Mouse (Mus musculus) layer of hippocampus, adult 6 months (tissue): ENCODE measurements around the gene Zfp282. TPM values are rescaled to one million over a fixed set of nuclear protein-coding genes. Genes with fewer than 3 reads are reported as not detected.

Experiments
- long read RNA-seq, 2 experiments: library from polyadenylated mRNA; unstranded; transcript quantifications; one replicate each; pipeline ENCODE4 v2.0.0; 2019 to 2020
- polyA plus RNA-seq: library from polyadenylated mRNA; unstranded; fragments of <200 nt; fragmentation: Nextera tagmentation; gene quantifications from 2 replicates; pipeline ENCODE4 v1.2.3, GENCODE M21; 2021

The Zfp282 gene
- polyA plus RNA-seq = 1.6 and 2.1 TPM in 2 replicates
- long read RNA-seq, experiment 1, partial matches to known transcripts = 0 of 2 reads
- long read RNA-seq, experiment 1, other reads (novel, unspliced or antisense) = 2 of 2 reads
- long read RNA-seq, experiment 2, full-length matches to known transcripts = 46 of 55 reads
- long read RNA-seq, experiment 2, partial matches to known transcripts = 6 of 55 reads
- long read RNA-seq, experiment 2, other reads (novel, unspliced or antisense) = 3 of 55 reads

DNA sequence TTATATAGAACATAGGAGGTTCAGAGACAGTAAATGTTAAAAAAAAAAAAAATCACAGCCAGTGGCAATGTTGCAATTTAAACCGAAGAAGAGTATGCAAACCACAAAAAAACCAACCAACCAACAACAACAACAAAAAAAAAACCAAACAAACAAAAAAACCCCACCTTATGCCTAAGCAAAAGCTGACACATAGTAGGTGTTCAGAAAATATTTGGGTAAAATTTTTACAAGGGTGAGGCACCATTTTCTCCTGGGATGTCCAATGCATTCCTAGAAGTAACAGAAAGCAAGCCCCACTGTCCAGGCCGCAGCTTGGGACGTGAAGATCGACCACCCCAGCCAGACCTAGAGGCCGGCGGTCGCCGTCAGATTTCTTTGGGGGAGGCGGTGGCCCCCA lies at the start of gene Zfp282:
Gene Zfp282, plus strand, starts transcription at position 147 of the 400 bp plus-strand sequence.

DNA sequence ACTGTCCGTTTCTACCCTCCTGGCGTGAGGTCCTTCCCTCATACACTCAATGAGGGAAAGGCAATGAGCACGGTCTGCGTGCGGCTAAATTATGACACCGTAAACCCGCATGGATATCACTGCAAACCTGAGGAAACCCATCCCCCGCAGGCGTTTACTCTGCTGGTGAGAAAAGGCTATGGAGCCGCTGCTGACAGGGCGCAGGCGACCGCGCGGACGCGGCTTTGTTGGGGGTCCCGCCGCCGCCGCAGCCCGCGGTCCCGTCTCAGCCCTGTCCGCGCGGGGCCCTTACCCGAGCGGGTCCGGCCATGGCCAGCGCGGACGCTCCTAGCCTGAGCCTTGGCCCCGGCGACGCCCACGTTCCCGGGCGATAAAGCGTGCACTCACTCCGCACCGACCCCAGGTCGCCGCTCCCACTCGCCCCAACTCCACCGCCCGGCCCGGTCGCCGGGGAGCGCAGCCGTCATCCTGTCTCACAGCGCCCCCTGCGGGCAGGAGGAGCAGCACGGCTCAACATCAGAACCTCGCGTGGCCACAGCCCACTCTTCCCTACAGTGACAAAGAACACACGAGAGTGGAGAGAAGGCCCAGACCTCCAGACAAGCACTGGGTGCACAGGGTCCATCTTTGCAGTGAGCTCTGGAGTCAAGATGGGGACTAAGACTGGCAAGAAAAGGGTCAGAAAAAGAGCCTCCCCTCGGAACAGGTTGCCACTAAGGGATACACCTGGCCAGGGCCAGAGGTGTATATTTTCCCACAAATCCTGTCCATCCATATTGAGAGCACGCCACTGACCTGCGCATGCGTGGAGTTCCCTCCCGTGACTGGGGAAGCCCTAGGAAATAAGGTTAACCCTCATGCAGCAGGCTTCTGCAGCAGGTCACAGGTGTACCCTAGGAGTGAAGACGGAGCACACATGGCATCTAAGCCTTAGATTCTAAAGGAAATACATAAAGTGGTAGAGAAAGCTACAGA lies 46.6 kb upstream of the Zfp282 start, which contains the start of gene Zfp786:
Gene Zfp786, minus strand, starts transcription at position 764 of the 975 bp plus-strand sequence.

DNA sequence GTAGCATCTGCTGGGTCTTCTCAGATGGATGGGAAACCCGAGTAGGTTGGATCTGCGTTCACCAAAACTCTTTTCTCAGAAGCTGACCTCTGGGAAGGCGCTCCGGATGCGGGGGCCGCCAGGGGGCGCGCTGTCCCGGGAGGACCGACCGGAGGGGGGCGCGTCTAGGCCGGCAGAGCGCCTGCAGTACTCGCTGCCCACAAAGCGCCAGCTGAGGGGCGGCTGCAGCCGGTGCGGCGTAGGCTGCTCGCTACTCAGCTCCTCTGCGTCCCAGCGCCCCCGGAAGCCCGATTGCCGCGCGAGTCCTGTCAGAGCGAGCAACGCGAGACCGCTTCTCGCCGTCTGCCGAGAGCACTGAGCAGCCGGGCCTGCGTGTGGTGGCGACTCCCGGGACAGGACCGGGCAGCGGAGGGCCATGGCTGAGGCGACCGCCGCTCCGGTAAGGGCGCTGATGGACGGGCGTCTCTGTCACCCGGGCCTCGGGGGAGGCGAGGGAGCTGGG lies 41.5 kb upstream of the Zfp282 start, which contains the start of gene Zfp398:
Gene Zfp398, plus strand, starts transcription at position 180 of the 502 bp plus-strand sequence.

DNA sequence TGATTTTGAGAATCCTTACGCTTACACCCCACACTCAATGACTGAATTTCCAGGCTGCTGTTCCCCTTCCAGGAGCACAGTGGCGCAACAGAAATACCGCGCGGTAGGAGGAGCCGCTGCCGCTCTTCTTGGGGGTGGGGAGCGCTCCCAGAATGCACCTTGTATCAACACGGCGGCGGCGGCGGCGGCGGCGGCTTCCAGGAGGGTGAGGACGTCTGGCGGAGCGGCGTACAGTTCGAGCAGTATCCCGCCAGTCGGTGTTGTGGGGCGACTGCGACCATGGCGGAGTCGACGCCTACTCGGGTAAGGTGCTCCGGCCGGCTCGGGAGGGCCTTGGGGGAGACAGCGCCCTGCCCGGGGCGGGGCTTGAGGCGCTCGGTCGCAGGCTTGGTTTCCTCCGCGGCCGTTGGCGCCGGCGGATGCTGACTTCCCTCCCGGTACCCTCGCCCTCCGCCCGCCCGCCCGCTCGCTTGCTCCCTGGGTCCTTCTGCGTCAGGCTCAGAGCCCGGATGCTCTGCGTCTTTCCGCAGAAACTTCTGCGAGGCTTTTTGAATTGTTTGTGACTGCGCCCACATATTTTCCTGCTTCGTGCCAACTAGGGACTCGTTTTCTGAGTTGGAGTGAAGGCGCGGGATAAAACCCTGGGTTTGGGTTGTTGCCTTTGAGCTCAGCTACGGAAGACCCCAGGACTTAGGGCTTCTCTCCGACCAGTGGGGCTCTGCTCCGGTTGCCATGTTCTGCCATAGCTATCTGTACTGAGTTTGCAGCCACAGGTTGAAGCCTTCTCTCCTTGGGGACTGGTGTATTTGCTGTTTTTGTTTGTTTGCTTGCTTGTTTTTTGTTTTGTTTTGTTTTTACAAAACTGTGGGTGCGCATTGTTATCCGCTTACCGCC lies 43.7 kb downstream of the Zfp282 start, which contains the start of gene Zfp212:
Gene Zfp212, plus strand, starts transcription at position 30 of the 894 bp plus-strand sequence.

DNA sequence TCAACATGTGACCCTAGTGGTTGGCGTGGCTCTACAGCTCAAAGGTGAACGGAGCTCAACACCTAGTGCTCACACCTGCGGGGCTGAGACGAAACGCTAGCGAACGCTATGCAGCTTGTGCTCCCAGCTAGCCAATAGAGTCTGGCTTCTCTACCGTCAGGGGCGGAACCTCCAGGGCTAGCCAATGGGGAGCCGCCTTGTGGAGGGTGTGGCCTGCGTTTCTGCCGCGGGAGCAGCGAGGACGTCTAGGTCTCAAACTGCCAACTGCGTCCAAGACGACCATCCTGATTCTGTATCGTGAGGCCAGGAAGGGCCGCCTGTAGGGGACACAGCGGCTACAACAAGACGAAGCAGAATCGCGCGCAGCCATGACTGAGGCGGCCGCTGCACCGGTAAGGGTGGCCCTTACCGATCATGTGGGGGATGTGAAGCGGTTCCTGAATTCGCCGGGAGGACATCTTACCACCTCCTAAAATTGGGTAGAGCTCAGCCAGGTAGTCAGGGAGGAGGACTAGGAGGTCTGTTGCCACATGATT lies 76.3 kb downstream of the Zfp282 start, which contains the start of gene Zfp956:
Gene Zfp956, plus strand, starts transcription at position 200 of the 536 bp plus-strand sequence.

Other genes starting within 250 kb of the Zfp282 start
- gene Pdia4, start 63.8 kb upstream of the Zfp282 start, polyA plus RNA-seq = 42.8 and 61.7 TPM in 2 replicates
- gene Zfp786, start 46.3 kb upstream of the Zfp282 start, polyA plus RNA-seq = 1.1 and 1.4 TPM in 2 replicates
- 6.2 and 6.3 TPM in 2 replicates for gene Zfp398, start 41.5 kb upstream of the Zfp282 start, polyA plus RNA-seq
- gene Zfp212, start 43.3 kb downstream of the Zfp282 start, polyA plus RNA-seq = 6.8 and 7.6 TPM in 2 replicates
- gene Zfp956, start 76.2 kb downstream of the Zfp282 start, polyA plus RNA-seq = 11.2 and 12.7 TPM in 2 replicates
- gene Zfp777, start 171.7 kb downstream of the Zfp282 start, polyA plus RNA-seq = 6.2 and 8.8 TPM in 2 replicates
- 2.8 and 3.0 TPM in 2 replicates for gene Zfp746, start 209.4 kb downstream of the Zfp282 start, polyA plus RNA-seq